Mouse (Mus musculus): ENCODE measurements around the gene Olfr201.
A peak's percentile ranks its signal among the peaks of the same experiment; 100 is the strongest.
"Not testable (repeated sequence)": the region's sequence is repeated elsewhere in the genome, so short reads cannot be mapped to it uniquely, and the experiment has no call there.

Gene Olfr201

GRCm38 (mm10) chr16:59272532-59272931 lies at the start of gene Olfr201:
Gene Olfr201, minus strand, starts transcription at chr16:59272632.
- DNase-seq, result not testable (repeated sequence)

- DNase-seq, result no peak
These were observed 45.7 kb upstream of the Olfr201 start, which contains the start of gene Olfr204 for GRCm38 (mm10) chr16:59318148-59318547. Gene Olfr204, minus strand, starts transcription at chr16:59318248.

- DNase-seq, result no peak
These were observed 26.1 kb upstream of the Olfr201 start, which contains the start of gene Olfr203 for GRCm38 (mm10) chr16:59298581-59298980. Gene Olfr203, plus strand, starts transcription at chr16:59298881.

DNA sequence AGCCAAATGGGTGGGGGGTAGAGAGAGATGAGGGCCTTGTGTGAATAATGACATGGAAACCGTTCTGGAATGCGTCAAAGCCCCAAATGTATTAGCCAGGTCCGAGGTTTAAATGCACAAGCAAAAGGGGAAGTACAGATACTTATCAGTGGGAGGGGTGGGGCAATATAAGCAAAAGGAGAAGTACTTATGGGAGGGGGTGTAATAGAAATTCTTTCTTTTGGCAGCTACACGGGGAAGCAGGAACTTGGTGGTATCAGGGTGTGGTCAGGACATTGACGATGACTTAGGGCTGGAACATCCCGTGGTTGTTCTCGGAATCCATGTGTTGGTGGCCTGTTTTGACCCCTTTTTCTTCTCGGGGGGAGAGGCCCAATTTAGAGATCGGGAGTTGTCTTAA lies 15.1 kb upstream of the Olfr201 start:
- not testable (repeated sequence) for DNase-seq

DNA sequence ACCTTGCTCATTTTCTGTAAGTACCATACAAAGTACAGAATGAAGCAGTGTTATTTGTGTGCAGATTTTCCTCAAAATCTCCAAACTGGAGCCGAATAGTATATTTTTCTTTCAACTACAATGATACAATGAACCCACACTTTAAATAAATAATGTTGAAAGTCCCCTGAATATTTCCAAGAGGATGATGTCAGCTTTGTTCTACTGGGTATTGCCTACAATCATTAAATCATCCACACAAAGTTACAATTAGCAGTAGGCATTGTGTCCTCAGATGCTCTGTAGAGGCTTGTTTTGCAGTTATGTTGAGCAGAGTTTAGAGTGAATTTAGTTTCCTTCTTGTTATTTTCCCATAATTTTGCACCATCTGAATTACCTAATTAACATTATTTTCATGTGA lies 14.3 kb upstream of the Olfr201 start, which contains the start of gene Olfr202:
Gene Olfr202 (minus strand): TSS at position 101 of the 400 bp plus-strand sequence.
- DNase-seq, result no peak

GRCm38 (mm10) chr16:59283476-59283875 lies 11.0 kb upstream of the Olfr201 start:
- DNase-seq, result no peak

DNA sequence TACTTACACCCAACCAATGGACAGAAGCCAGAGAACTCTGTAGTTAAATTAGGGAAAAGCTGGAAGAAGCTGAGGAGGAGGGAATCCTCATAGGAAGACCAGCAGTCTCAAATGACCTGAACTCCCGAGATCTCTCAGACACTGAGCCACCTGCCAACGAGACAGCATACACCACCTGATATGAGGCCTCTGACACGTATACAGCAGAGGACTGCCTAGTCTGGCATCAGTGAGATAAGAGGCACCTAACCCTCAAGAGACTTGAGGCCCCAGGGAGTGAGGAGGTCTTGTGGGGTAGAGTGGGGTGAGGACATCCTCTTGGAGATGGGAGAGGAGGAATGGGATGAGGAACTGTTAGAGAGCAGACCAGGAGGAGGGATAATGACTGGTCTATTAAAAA lies 8.1 kb upstream of the Olfr201 start:
- DNase-seq, result peak; percentile 29

DNA sequence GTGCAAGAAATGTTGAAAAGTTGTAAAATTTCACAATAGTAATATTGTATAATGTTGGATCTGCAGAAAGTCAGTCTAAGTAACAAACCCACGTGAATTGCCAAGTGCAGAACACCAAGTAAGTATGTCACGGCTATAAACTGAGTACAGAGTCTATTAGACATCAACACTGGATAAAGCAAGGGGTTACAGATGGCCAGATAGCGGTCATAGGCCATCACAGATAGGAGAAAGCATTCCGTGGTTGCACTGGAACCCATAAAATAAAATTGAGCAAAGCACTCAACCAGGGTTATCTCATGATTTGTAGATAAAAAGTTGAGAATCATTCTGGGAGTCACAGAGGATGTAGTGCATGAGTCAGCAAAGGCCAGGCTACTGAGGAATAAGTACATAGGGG lies 3.3 kb downstream of the Olfr201 start:
- DNase-seq, result not testable (repeated sequence)

DNA sequence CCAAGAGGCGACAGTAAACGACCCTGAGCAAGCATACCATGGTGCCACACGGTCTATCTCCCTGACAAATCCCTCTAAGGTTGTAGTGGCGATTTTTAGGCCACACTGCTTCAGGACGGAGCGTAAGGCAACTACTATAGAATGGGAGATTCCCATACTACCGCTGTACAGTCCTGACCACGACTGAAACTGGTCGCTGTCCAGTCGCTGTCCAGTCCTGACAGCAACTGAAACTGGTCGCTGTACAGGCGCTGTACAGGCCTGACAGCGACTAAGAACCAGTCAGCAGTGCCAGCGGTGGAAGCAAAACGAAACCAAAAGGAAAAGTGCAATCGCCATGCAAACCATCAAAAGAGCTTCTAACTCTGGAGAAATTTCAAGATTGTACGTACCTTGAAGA lies 22.7 kb downstream of the Olfr201 start:
- no peak for DNase-seq

- DNase-seq, result not testable (repeated sequence)
These were observed 52.8 kb downstream of the Olfr201 start, which contains the start of gene Olfr199 for GRCm38 (mm10) chr16:59219667-59220066. Gene Olfr199, minus strand, starts transcription at chr16:59219767.

- not testable (repeated sequence) for DNase-seq
These were observed 54.6 kb downstream of the Olfr201 start for GRCm38 (mm10) chr16:59217861-59218260.
